9 mouse cellular contexts compared by ENCODE assay signal in genomic region chr17:23674271-23674952, GRCm38 (mm10). TPM values are rescaled to one million over a fixed set of nuclear protein-coding genes. Genes with fewer than 3 reads are reported as not detected.
A peak's percentile ranks its signal among the peaks of the same experiment; 100 is the strongest.
DNase-seq lines count a peak whose midpoint lies in the region; ATAC-seq lines count a peak whose summit lies in the region.
"Had no signal": no experiment of that assay in that cellular context is flagged by ENCODE, and none has a peak within 500 bp of the region (broad histone marks: within the 10 kb centered on the region; RNA-seq: fewer than 3 reads in every experiment).

No protein-coding gene starts in this region.

- peaks cover 44% of the 10 kb centered on the region for H3K27me3 ChIP-seq in erythroblast, embryonic 14.5 days (ENCODE audit: control insufficient read depth)
- peaks cover 18% of the 10 kb centered on the region for H3K27me3 ChIP-seq in forebrain, embryonic 11.5 days (ENCODE audit: control insufficient read depth, insufficient read depth, low read length)
- peaks cover 23% of the 10 kb centered on the region for H3K27me3 ChIP-seq in hindbrain, embryonic 16.5 days (replicated peaks; ENCODE audit: control insufficient read depth, insufficient read depth, low read length)
- peaks cover 33% of the 10 kb centered on the region for H3K27me3 ChIP-seq in midbrain, embryonic 11.5 days (ENCODE audit: control insufficient read depth, insufficient read depth, low read length)

- peaks cover 54% of the 10 kb centered on the region for H3K4me1 ChIP-seq in erythroblast, embryonic 14.5 days (ENCODE audit: control insufficient read depth)
- peaks cover 9% of the 10 kb centered on the region; the same call in 1 of the 2 replicates for H3K4me1 ChIP-seq in forebrain, embryonic 11.5 days (replicated peaks; ENCODE audit: control insufficient read depth, insufficient read depth, low read length)
- peaks cover 35% of the 10 kb centered on the region for H3K4me1 ChIP-seq in hindbrain, embryonic 16.5 days (ENCODE audit: control insufficient read depth, insufficient read depth, low read depth, low read length)
- peaks cover 22% of the 10 kb centered on the region for H3K4me1 ChIP-seq in midbrain, embryonic 11.5 days (ENCODE audit: control insufficient read depth, insufficient read depth, low read length)

- H3K36me3 ChIP-seq in erythroblast, embryonic 14.5 days (ENCODE audit: control insufficient read depth) = peaks cover 17% of the 10 kb centered on the region
- H3K36me3 ChIP-seq in forebrain, embryonic 11.5 days (ENCODE audit: control insufficient read depth, insufficient read depth, low read length) = no peaks in the 10 kb centered on the region
- H3K36me3 ChIP-seq in hindbrain, embryonic 16.5 days (ENCODE audit: control insufficient read depth, insufficient read depth, low read length) = 0 out of 2 replicates have a peak, but pooled peaks cover 2% of the 10 kb centered on the region
- no peaks in the 10 kb centered on the region for H3K36me3 ChIP-seq in midbrain, embryonic 11.5 days (ENCODE audit: control insufficient read depth, insufficient read depth, low read length)

- H3K9me3 ChIP-seq in erythroblast, embryonic 14.5 days (ENCODE audit: control insufficient read depth, low read length) = no peaks in the 10 kb centered on the region
- H3K9me3 ChIP-seq in forebrain, embryonic 11.5 days (ENCODE audit: control insufficient read depth, low read length) = no peaks in the 10 kb centered on the region
- H3K9me3 ChIP-seq in hindbrain, embryonic 16.5 days (ENCODE audit: control insufficient read depth, low read length) = no peaks in the 10 kb centered on the region
- no peaks in the 10 kb centered on the region for H3K9me3 ChIP-seq in midbrain, embryonic 11.5 days (ENCODE audit: control insufficient read depth, low read length)

- H3K4me2 ChIP-seq in forebrain, embryonic 11.5 days (ENCODE audit: low read depth, low read length, severe bottlenecking) = peak overlapping the region; percentile 78
- H3K4me2 ChIP-seq in hindbrain, embryonic 16.5 days (ENCODE audit: low read length) = peak overlapping the region; percentile 84
- peak overlapping the region; percentile 81 for H3K4me2 ChIP-seq in midbrain, embryonic 11.5 days

- 47% methylated on average over 9 of the region's 9 CpGs for WGBS in forebrain, embryonic 11.5 days
- WGBS in hindbrain, embryonic 16.5 days = 42% methylated on average over 9 of the region's 9 CpGs
- WGBS in midbrain, embryonic 11.5 days = 44% methylated on average over 9 of the region's 9 CpGs

- peak overlapping the region; percentile 56 for H3K9ac ChIP-seq in forebrain, embryonic 11.5 days (ENCODE audit: low read length)
- H3K9ac ChIP-seq in hindbrain, embryonic 16.5 days (ENCODE audit: low read depth, low read length) = peak overlapping the region; percentile 83
- peak overlapping the region; percentile 70 for H3K9ac ChIP-seq in midbrain, embryonic 11.5 days (ENCODE audit: low read length)

- ATAC-seq in erythroblast, adult 5-6 weeks (replicated peaks; ENCODE audit: low FRiP score, poor library complexity, severe bottlenecking) = no peak
- no peak for ATAC-seq in forebrain, embryonic 11.5 days (replicated peaks; ENCODE audit: low FRiP score)
- no peak; the same call in 1 of the 2 replicates for ATAC-seq in hindbrain, embryonic 16.5 days
- 0 out of 2 replicates have a peak, but pooled peaks have one; percentile 1 for ATAC-seq in midbrain, embryonic 11.5 days (ENCODE audit: low FRiP score)

- peak overlapping the region; percentile 76 for H3K4me3 ChIP-seq in erythroblast, embryonic 14.5 days (replicated peaks)
- peak overlapping the region; percentile 44 for H3K4me3 ChIP-seq in forebrain, embryonic 11.5 days (ENCODE audit: low read depth, low read length)
- H3K4me3 ChIP-seq in hindbrain, embryonic 16.5 days (ENCODE audit: low read length) = peak overlapping the region; percentile 74
- H3K4me3 ChIP-seq in midbrain, embryonic 11.5 days (ENCODE audit: low read depth, low read length) = peak overlapping the region; percentile 62

- DNase-seq in NIH3T3 (ENCODE audit: low read depth) = peak; percentile 66
- DNase-seq in forebrain, embryonic 11.5 days (ENCODE audit: low spot score) = no peak
- DNase-seq in midbrain, embryonic 11.5 days (ENCODE audit: low spot score, missing footprints) = no peak
- no peak for DNase-seq in urinary bladder, postnatal 10 days (ENCODE audit: low spot score)
- DNase-seq in left cerebral cortex, postnatal 36 days (ENCODE audit: low spot score in 2 of 2) = no peak

- intact Hi-C loops in left cerebral cortex, postnatal 36 days (cut with DNase I) = loop anchor here (5.0 kb wide), 1 partner anchor 33 kb away; no protein-coding TSS in a partner anchor

- H3K27ac ChIP-seq in forebrain, embryonic 11.5 days (ENCODE audit: low read depth, low read length) = no peak overlapping the region
- peak overlapping the region; percentile 85 for H3K27ac ChIP-seq in hindbrain, embryonic 16.5 days (ENCODE audit: low read depth, low read length)
- no peak overlapping the region for H3K27ac ChIP-seq in midbrain, embryonic 11.5 days (ENCODE audit: low read depth, low read length)

RNA-seq across cellular contexts. Expression of gene Thoc6, which starts 0.7 kb away (rescaled TPM):
- polyA plus RNA-seq in erythroblast, embryonic 14.5 days (2012) = 8.8 and 10.0 TPM in 2 replicates
- 7.3 and 21.5 TPM in 2 replicates for total RNA-seq in erythroblast, adult 5-6 weeks (2015; ENCODE audit: low replicate concordance)
- total RNA-seq in erythroblast, adult 5-6 weeks (2017; ENCODE audit: low replicate concordance) = 5.4 and 5.7 TPM in 2 replicates
- polyA plus RNA-seq in forebrain, embryonic 11.5 days (2014; fragmentation: Nextera tagmentation; extraction: Ambion mirVana) = 54.0 and 56.6 TPM in 2 replicates
- 41.3 and 42.1 TPM in 2 replicates for polyA plus RNA-seq in hindbrain, embryonic 16.5 days (2015; fragmentation: Nextera tagmentation; extraction: Ambion mirVana)
- polyA plus RNA-seq in midbrain, embryonic 11.5 days (2014; fragmentation: Nextera tagmentation; extraction: Ambion mirVana) = 55.1 and 57.0 TPM in 2 replicates
- 1 to 10 TPM; 5.3 to 7.0 TPM for total RNA-seq in left cerebral cortex, postnatal 36 days (2021)

RNA-seq across cellular contexts. Expression of gene Hcfc1r1, which starts 1.0 kb away (rescaled TPM):
- 35.0 and 35.6 TPM in 2 replicates for polyA plus RNA-seq in erythroblast, embryonic 14.5 days (2012)
- total RNA-seq in erythroblast, adult 5-6 weeks (2015; ENCODE audit: low replicate concordance) = 8.6 and 28.0 TPM in 2 replicates
- total RNA-seq in erythroblast, adult 5-6 weeks (2017; ENCODE audit: low replicate concordance) = 4.3 and 12.1 TPM in 2 replicates
- 38.3 and 40.3 TPM in 2 replicates for polyA plus RNA-seq in forebrain, embryonic 11.5 days (2014; fragmentation: Nextera tagmentation; extraction: Ambion mirVana)
- 150 and 153 TPM in 2 replicates for polyA plus RNA-seq in hindbrain, embryonic 16.5 days (2015; fragmentation: Nextera tagmentation; extraction: Ambion mirVana)
- polyA plus RNA-seq in midbrain, embryonic 11.5 days (2014; fragmentation: Nextera tagmentation; extraction: Ambion mirVana) = 37.4 and 40.6 TPM in 2 replicates
- 100 to 1,000 TPM; 126 to 137 TPM for total RNA-seq in left cerebral cortex, postnatal 36 days (2021)

RNA-seq across cellular contexts. Expression of gene Tnfrsf12a, which starts 2.9 kb away (rescaled TPM):
- polyA plus RNA-seq in erythroblast, embryonic 14.5 days (2012) = 0.05 TPM in 1 of 2 replicates, not detected in the other
- not detected in 2 replicates for total RNA-seq in erythroblast, adult 5-6 weeks (2015; ENCODE audit: low replicate concordance)
- total RNA-seq in erythroblast, adult 5-6 weeks (2017; ENCODE audit: low replicate concordance) = 2.0 TPM in 1 of 2 replicates, not detected in the other
- polyA plus RNA-seq in forebrain, embryonic 11.5 days (2014; fragmentation: Nextera tagmentation; extraction: Ambion mirVana) = 2.5 and 2.7 TPM in 2 replicates
- 5.8 and 6.1 TPM in 2 replicates for polyA plus RNA-seq in hindbrain, embryonic 16.5 days (2015; fragmentation: Nextera tagmentation; extraction: Ambion mirVana)
- polyA plus RNA-seq in midbrain, embryonic 11.5 days (2014; fragmentation: Nextera tagmentation; extraction: Ambion mirVana) = 2.0 and 2.2 TPM in 2 replicates
- 1 to 10 TPM; 8.8 to 9.9 TPM for total RNA-seq in left cerebral cortex, postnatal 36 days (2021)

RNA-seq across cellular contexts. Expression of gene Cldn6, which starts 4.6 kb away (rescaled TPM):
- not detected in 2 replicates for polyA plus RNA-seq in erythroblast, embryonic 14.5 days (2012)
- not detected in 2 replicates for total RNA-seq in erythroblast, adult 5-6 weeks (2015; ENCODE audit: low replicate concordance)
- not detected in 2 replicates for total RNA-seq in erythroblast, adult 5-6 weeks (2017; ENCODE audit: low replicate concordance)
- polyA plus RNA-seq in forebrain, embryonic 11.5 days (2014; fragmentation: Nextera tagmentation; extraction: Ambion mirVana) = 8.7 and 9.7 TPM in 2 replicates
- polyA plus RNA-seq in hindbrain, embryonic 16.5 days (2015; fragmentation: Nextera tagmentation; extraction: Ambion mirVana) = 0.34 and 0.54 TPM in 2 replicates
- polyA plus RNA-seq in midbrain, embryonic 11.5 days (2014; fragmentation: Nextera tagmentation; extraction: Ambion mirVana) = 2.3 and 2.5 TPM in 2 replicates
- total RNA-seq in left cerebral cortex, postnatal 36 days (2021) = not detected
- polyA plus RNA-seq: large intestine, adult 2 months had no signal

RNA-seq across cellular contexts. Expression of gene Cldn9, which starts 9.4 kb away (rescaled TPM):
- polyA plus RNA-seq in erythroblast, embryonic 14.5 days (2012) = not detected in 2 replicates
- not detected in 2 replicates for total RNA-seq in erythroblast, adult 5-6 weeks (2015; ENCODE audit: low replicate concordance)
- not detected in 2 replicates for total RNA-seq in erythroblast, adult 5-6 weeks (2017; ENCODE audit: low replicate concordance)
- 4.8 and 6.6 TPM in 2 replicates for polyA plus RNA-seq in forebrain, embryonic 11.5 days (2014; fragmentation: Nextera tagmentation; extraction: Ambion mirVana)
- polyA plus RNA-seq in hindbrain, embryonic 16.5 days (2015; fragmentation: Nextera tagmentation; extraction: Ambion mirVana) = 1.6 and 2.0 TPM in 2 replicates
- 0.58 and 0.82 TPM in 2 replicates for polyA plus RNA-seq in midbrain, embryonic 11.5 days (2014; fragmentation: Nextera tagmentation; extraction: Ambion mirVana)
- under 1 TPM in 1 of 2 experiments, not detected in 1; 0.30 TPM for total RNA-seq in left cerebral cortex, postnatal 36 days (2021)
